Mouse (Mus musculus) left cerebral cortex, adult 2 months (tissue): ENCODE data around the gene Hsf5. TPM values are rescaled to one million over a fixed set of nuclear protein-coding genes. Genes with fewer than 3 reads are reported as not detected.
A peak's percentile ranks its signal among the peaks of the same experiment; 100 is the strongest.

Experiments
- DNase-seq, 2 experiments: peaks; one replicate each; pipeline ENCODE4 v3.0.0; 2021 to 2022; ENCODE audit warnings: low spot score in 2 of 2, mixed read lengths in 1 of 2; ENCODE audit errors: extremely low spot score in 1 of 2
- H3K27ac ChIP-seq: fragments of 200-600 bp; 2 replicates; pipeline ENCODE4 v1.8.1; 2022
- H3K4me3 ChIP-seq: fragments of 200-600 bp; 2 replicates; pipeline ENCODE4 v1.8.1; 2022
- CTCF ChIP-seq: fragments of 200-600 bp; IDR thresholded peaks from 2 replicates; pipeline ENCODE4 v1.8.1; 2022; ENCODE audit warnings: antibody characterized with exemption, mild to moderate bottlenecking, moderate library complexity
- intact Hi-C: fragments of 180-260 bp; cut with DNase I; formaldehyde crosslinking; loops from one replicate; pipeline ENCODE4 v1.15.1; 2025
- total RNA-seq, 2 experiments: library from RNA; stranded (reverse); gene quantifications; 2 replicates each; pipeline ENCODE4 v1.2.3; 2021

The Hsf5 gene
- total RNA-seq, 2 experiments from 2014 or later: 0.54 to 0.77 TPM

- DNase-seq: no peak
- Histone ChIP-seq H3K4me3 (peak overlapping the region; percentile 81), H3K27ac (peak overlapping the region; percentile 93)
- intact Hi-C loops: no loop called here
- peak; percentile 16 for TF ChIP-seq CTCF
Measured at GRCm38 (mm10) chr11:87592354-87592695, 24.6 kb upstream of the Hsf5 start.

DNA sequence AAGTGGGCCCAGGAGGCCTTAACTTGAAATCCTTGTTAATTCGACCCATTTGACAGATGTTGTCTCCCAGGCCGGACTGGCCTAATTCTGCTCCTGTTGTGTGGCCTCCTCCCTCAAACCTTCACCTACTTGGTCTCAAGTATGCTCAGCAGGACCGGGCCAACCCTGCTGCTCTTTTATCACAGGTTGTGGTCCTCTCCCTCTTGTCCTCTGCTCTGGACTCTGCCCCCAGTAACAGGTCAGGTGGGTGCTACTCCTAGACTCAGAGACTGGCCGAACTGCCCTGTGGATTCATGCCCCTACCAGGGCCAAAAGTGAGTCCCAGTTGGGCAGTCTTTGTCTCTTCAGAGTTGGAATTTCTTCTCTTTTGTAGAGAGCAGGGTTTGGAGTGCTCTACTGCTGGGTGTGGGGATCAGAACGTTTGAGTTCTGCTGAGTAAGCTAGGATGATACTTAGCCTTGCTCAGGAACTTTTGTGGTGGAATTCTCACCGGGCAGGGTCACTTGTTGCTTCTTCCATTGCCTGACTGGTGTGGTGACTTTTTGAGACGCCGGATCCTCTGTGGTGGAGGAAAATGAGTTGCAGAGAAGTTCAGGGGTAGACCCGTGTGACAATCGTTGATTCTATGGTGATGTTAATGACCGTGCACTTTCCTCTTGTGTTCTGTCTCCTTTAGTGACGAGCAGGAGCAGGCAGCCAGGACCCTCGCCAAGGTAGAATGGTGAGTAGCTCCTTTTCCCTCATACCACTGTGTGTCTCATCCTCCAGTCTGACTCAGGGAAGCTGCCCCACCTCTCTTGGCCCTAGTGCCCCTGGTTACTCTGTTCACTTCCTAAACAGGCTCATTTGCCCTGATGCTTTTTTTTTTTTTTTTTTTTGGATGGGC, 24.0 kb upstream of the Hsf5 start:
- H3K4me3 ChIP-seq: peak overlapping the region; percentile 81
- no peak for DNase-seq
- intact Hi-C loops: no loop called here
- H3K27ac ChIP-seq: peak overlapping the region; percentile 93
- no peak for TF ChIP-seq CTCF

DNA sequence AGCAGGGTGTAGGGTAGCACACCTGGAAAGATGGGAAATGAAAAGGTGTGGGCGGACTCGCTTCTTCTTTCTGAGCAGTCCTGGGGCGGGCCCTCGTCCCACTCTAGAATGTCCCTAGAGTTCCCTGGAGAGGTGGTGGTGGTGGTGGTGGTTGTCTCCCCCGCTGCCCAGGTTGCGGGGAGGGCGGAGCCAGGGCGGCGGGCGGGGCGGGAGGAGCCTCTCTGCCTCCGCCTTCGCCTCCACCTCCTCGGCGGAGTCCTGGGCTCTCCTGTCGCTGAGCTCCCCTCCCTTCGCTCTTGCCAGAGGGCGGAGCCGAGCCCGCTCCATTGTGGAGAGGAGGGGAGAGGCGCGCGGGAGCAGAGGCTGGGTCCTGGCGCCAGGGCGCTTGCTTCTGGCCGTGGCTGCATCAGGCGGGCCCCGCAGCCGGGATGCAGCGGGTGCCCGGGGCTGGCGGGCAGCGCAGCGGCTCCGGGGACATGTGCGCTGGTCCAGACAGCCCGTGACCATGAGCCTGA, 21.6 kb upstream of the Hsf5 start:
- Histone ChIP-seq H3K27ac (peak overlapping the region; percentile 91), H3K4me3 (peak overlapping the region; percentile 64)
- TF ChIP-seq CTCF: no peak
- peak; percentile 83 to 88 for DNase-seq
- intact Hi-C loops: loop anchor here (5.0 kb wide), 1 partner anchor 167 kb away; the partner anchor contains the start of gene Tspoap1

DNA sequence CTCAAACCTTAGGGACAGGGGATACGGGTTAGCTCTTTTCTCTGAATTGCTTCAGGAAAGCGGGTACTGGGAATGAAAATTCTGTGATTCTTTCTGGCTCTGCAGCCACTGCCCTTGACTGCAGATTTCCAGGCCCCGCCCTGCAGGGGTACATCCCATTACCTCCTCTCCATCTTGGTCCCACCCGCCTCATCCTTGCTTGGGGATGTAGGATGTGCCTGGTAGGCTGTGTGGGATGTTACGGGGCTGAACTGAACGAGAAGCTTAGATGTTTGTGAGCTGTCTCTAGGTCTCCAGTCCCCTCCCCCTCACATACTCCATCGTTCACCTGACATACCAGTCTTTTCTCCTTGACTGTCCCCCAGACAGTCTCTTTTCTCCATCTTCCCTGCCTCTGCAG, 21.0 kb upstream of the Hsf5 start:
- peak overlapping the region; percentile 64 for H3K4me3 ChIP-seq
- no peak for TF ChIP-seq CTCF
- peak overlapping the region; percentile 91 for H3K27ac ChIP-seq
- intact Hi-C loops: loop anchor here (5.0 kb wide), 1 partner anchor 166 kb away; the partner anchor contains the start of gene Tspoap1
- DNase-seq: no peak

DNA sequence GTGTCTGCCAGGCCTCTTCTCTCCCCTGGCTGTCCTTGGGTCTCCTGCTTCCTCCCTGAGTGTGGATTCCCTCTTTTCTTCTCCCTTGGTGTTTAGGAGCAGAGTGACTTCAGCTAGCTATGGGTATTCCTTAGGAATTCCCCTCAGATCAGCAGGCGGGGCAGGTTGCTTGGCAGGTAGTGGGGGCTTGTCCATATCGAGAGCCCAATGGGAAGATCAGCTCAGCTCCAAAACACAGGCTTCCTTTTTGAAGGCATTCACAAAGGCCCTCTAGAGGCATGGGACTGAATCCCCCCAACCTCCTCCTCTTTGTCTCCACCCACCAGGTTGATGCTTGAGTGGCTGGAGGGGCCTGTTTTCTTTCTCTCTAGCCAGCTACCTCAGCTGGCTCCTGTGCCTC, 20.5 kb upstream of the Hsf5 start:
- peak overlapping the region; percentile 64 for H3K4me3 ChIP-seq
- peak overlapping the region; percentile 91; the same call in 1 of the 2 replicates for H3K27ac ChIP-seq
- DNase-seq: no peak
- TF ChIP-seq CTCF: no peak; the same call in 1 of the 2 replicates
- intact Hi-C loops: loop anchor here (5.0 kb wide), 1 partner anchor 166 kb away; the partner anchor contains the start of gene Tspoap1

DNA sequence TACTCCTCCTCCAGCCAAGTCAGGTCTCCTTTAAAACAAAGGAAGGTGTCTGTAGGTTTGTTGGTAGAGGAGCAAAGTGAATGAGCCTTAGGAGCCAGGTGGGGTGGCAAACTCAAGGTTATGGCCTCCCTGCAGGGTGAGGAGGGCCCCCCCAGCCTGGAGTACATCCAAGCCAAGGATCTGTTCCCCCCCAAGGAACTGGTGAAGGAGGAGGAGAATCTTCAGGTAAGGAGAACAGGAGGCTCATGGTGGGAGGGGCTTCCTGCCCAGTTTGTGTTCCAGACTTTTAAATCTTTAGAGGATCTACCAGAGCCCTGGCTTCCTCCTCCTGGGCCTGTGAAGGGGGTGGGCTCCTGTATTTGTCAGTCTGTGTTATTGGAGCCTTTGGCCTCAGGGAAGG, 19.9 kb upstream of the Hsf5 start:
- Histone ChIP-seq H3K4me3 (peak overlapping the region; percentile 64; the same call in 1 of the 2 replicates), H3K27ac (no peak overlapping the region; the same call in 1 of the 2 replicates)
- TF ChIP-seq CTCF: no peak
- DNase-seq: no peak
- intact Hi-C loops: loop anchor here (5.0 kb wide), 1 partner anchor 165 kb away; the partner anchor contains the start of gene Tspoap1

GRCm38 (mm10) chr11:87599395-87600089, 17.4 kb upstream of the Hsf5 start:
- TF ChIP-seq CTCF: no peak
- Histone ChIP-seq H3K4me3 (no peak overlapping the region), H3K27ac (no peak overlapping the region)
- intact Hi-C loops: loop anchor here (5.0 kb wide), 1 partner anchor 163 kb away; the partner anchor contains the start of gene Tspoap1
- DNase-seq: no peak

- DNase-seq: no peak
- TF ChIP-seq CTCF: no peak
- Histone ChIP-seq H3K27ac (no peak overlapping the region), H3K4me3 (no peak overlapping the region)
- intact Hi-C loops: no loop called here
Measured at GRCm38 (mm10) chr11:87600322-87600853, 16.6 kb upstream of the Hsf5 start.

DNA sequence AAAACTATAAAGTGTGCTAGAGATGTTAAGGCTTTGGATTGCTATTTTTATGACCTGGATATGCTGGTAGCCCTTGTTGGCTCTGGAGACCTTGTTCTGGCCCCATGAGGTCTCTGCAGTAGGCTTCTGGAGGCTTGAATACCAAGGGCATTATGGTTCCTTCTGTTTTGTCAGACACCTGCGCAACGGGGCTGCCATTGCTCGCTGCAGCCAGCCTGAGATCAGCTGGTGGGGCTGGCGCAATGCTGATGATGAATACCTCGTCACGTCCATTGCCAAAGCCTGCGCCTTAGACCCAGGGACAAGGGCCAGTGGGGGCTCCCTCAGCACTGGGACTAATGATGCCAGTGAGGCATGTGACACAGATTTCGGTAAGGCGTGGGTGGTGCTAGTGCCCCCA, 14.7 kb upstream of the Hsf5 start:
- no peak for TF ChIP-seq CTCF
- H3K4me3 ChIP-seq: no peak overlapping the region

GRCm38 (mm10) chr11:87603571-87603970, 13.4 kb upstream of the Hsf5 start:
- no peak for DNase-seq
- intact Hi-C loops: no loop called here
- Histone ChIP-seq H3K4me3 (no peak overlapping the region), H3K27ac (no peak overlapping the region)
- no peak for TF ChIP-seq CTCF

More for the DNA sequence above, 14.7 kb upstream of the Hsf5 start:
- intact Hi-C loops: no loop called here
- H3K27ac ChIP-seq: no peak overlapping the region
- DNase-seq: no peak

DNA sequence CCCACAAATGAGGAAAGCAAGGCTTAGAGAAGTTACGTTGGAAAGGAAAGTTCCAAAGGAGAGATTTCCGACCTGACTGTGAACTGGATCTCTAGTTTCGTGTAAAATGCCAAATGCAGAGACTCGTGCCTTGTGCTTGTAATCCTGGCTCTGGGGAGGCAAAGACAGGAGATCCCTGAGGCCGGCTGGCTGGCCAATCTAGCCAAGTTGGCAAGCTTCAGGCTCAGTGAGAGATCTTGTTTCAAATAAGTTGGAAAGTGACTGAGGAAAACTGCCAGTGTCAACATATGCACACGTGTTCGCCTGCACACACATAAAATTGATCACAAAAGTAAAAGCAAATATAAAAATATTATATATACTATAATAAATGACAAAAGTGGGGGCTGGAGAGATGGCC, 7.7 kb upstream of the Hsf5 start:
- intact Hi-C loops: no loop called here
- Histone ChIP-seq H3K4me3 (no peak overlapping the region), H3K27ac (no peak overlapping the region)
- no peak for DNase-seq
- TF ChIP-seq CTCF: no peak

- no peak overlapping the region for H3K27ac ChIP-seq
- no peak for DNase-seq
- intact Hi-C loops: no loop called here
- TF ChIP-seq CTCF: no peak
- H3K4me3 ChIP-seq: no peak overlapping the region
Measured at GRCm38 (mm10) chr11:87611547-87611946, 5.4 kb upstream of the Hsf5 start.
